Mouse (Mus musculus): Measurements from ENCODE around the gene Fem1b.

GRCm38 (mm10) chr9:62817828-62818614 lies 6.3 kb upstream of the Fem1b start:
- TF ChIP-seq GATA2 (IDR thresholded peaks at IDR 0.05; ENCODE audit: borderline replicate concordance, low read depth, low read length) (no peak), CTCF (IDR thresholded peaks at IDR 0.05; ENCODE audit: low read depth, low read length) (no peak)

All from G1E (cell line).